Mouse (Mus musculus) limb, embryonic 11.5 days (tissue): ENCODE measurements around the gene Gm28230. TPM values are rescaled to one million over a fixed set of nuclear protein-coding genes. Genes with fewer than 3 reads are reported as not detected.

Source experiments
- ATAC-seq: fragments of 200-750 bp; cut with Nextera tagmentation; 2 replicates; pipeline ENCODE4 v1.8.0; 2017; ENCODE audit warnings: low read depth; ENCODE audit not compliant: insufficient number of reproducible peaks, low FRiP score, low TSS enrichment
- DNase-seq: peaks from one replicate; pipeline ENCODE4 v3.0.0-alpha.2; 2015; ENCODE audit warnings: low spot score
- H3K27ac ChIP-seq: fragments of 300-500 bp; sonication (generic); replicated peaks from 2 replicates; pipeline ENCODE4 v1.5.1; 2014; ENCODE audit warnings: low read depth, mild to moderate bottlenecking, low read length
- H3K27me3 ChIP-seq: fragments of 300-500 bp; sonication (generic); 2 replicates; pipeline ENCODE4 v1.6.1; 2014; ENCODE audit warnings: mild to moderate bottlenecking, low read length, mixed read lengths; ENCODE audit not compliant: control insufficient read depth, insufficient read depth
- H3K36me3 ChIP-seq: fragments of 300-500 bp; sonication (generic); 2 replicates; pipeline ENCODE4 v1.6.1; 2014; ENCODE audit warnings: mild to moderate bottlenecking, low read length, moderate library complexity, mixed read lengths; ENCODE audit not compliant: control insufficient read depth, insufficient read depth
- H3K4me1 ChIP-seq: fragments of 300-500 bp; sonication (generic); 2 replicates; pipeline ENCODE4 v1.6.1; 2014; ENCODE audit warnings: low read length, mixed read lengths; ENCODE audit not compliant: control insufficient read depth, insufficient read depth
- H3K4me2 ChIP-seq: fragments of 300-500 bp; sonication (generic); 2 replicates; pipeline ENCODE4 v1.6.1; 2014; ENCODE audit warnings: low read depth, mild to moderate bottlenecking, moderate library complexity; ENCODE audit not compliant: severe bottlenecking
- H3K4me3 ChIP-seq: fragments of 300-500 bp; sonication (generic); 2 replicates; pipeline ENCODE4 v1.5.1; 2014; ENCODE audit warnings: low read depth, low read length
- H3K9ac ChIP-seq: fragments of 300-500 bp; sonication (generic); 2 replicates; pipeline ENCODE4 v1.6.1; 2014; ENCODE audit warnings: mild to moderate bottlenecking, low read length
- H3K9me3 ChIP-seq: fragments of 300-500 bp; sonication (generic); 2 replicates; pipeline ENCODE4 v1.6.1; 2016; ENCODE audit warnings: low read length; ENCODE audit not compliant: control insufficient read depth
- WGBS: fragments of 180-500 bp; shearing (Covaris S2); extraction: QIAGEN DNeasy Blood & Tissue Kit; methylation state at CpG from one replicate; pipeline ENCODE4 v1.1.7; 2014; 5-methylcytosine and 5-hydroxymethylcytosine counted together
- polyA plus RNA-seq: library from polyadenylated mRNA; unstranded; fragments of >200 nt; fragmentation: Nextera tagmentation; extraction: Ambion mirVana; gene quantifications from 2 replicates; pipeline ENCODE4 v1.2.1, GENCODE M21; 2014

The Gm28230 gene
- polyA plus RNA-seq, 1 experiment from 2014 or later: 0.45 TPM

DNA sequence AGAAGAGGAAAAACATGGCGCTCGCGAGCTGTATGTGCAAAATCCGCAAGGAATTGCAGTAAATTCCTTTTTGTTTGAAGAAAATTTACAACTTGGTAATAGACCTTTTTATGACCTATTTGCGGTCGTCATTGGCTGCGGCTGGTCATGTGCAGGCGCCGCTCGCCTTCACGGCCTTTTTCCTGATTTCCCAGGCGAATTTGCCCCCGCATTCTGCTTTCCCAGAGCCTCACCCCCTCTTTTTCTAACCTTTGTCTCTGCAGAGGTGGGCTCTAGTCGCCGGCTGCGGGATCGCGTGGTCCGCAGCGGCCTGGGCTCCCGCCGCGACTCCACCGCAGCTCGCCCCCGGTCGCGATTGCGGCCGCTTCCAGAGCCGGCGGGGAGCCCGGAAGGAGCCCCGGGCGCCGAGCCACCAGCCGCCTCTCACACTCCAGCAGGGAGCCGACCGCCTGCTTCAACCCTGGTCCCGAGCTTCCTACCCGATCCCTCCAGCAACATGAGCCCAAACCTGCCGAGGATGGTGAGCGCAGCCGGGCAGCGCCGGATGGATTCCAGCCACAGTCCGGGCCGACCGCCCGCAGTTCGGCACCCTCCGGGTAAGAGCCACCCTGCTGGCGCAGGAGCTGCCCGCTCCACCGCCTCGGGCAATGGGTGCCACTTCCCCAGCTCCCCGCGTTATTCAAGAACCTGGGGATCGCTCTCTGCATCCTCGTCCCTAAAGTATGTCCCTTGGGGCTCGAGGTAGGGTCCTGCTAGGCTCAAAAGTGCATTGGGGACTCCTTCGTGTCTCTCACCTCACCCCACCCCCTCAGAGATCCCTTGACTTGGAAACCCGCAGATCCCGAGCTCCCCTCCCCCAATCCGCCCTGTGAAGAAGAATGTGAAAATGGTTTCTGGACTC lies 14.6 kb upstream of the Gm28230 start, which contains the start of the genes Hoxd3 and Hoxd4:
Gene Hoxd3, plus strand, starts transcription at position 207 of the 901 bp plus-strand sequence.
Gene Hoxd4, plus strand, starts transcription at position 209 of the 901 bp plus-strand sequence.
- peaks cover 33% of the 10 kb centered on the region for H3K4me1 ChIP-seq
- peak within 1 kb of the TSS; percentile 86 for H3K4me2 ChIP-seq
- peak within 1 kb of the TSS; percentile 88 for H3K27ac ChIP-seq
- peak within 1 kb of the TSS; percentile 91 for H3K9ac ChIP-seq
- H3K36me3 ChIP-seq: no peaks in the 10 kb centered on the region
- peak; percentile 84 for DNase-seq
- H3K9me3 ChIP-seq: no peaks in the 10 kb centered on the region
- peak within 1 kb of the TSS; percentile 74 for H3K4me3 ChIP-seq
- peak; percentile 32 for ATAC-seq
- under 1% methylated on average over 65 of the region's 65 CpGs for WGBS
- H3K27me3 ChIP-seq: no peaks in the 10 kb centered on the region

DNA sequence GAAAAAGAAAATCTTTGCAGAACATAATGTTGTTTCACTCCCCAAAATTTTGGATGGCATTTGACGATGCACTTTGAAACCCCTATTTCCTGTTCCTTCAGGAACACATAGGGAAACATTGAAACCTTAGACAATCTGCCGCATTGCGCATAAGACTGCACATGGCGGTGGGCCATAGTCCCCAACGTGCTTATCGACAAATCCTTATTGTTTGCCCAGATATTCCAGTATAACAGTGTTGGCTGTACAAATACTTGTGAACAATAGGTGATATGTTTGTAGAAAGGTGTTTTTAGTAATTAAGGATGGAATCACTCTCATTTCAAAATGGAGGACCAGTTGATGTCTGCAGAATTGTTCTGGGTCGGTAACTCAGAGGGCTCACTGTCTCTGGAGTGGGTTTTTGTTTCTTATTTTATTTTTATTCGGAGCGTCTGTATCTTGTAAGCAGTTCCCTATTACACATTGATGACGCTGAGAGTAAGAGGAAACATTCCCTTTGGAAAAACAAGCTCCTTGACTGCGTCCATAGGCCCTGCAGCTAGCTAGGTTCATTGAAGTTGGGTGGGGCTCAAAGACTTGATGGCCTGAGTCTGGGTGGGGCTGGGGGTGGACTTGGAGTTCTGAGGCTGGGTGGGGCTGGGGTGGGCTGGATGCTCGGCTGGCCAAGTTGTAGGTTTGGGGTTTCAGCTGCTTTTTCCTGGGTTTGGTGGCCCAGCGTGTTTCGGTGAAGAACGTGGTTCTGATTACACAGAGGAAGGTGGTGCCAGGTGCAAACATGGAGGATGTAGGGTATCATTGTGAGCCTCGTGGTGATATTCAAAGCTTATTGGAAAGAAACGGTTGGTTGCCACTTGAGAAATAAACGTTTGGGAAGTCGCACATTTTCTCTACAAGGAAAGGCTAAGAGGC lies 13.0 kb upstream of the Gm28230 start:
- H3K36me3 ChIP-seq: no peaks in the 10 kb centered on the region
- H3K27ac ChIP-seq: no peak overlapping the region
- ATAC-seq: no peak
- DNase-seq: peak; percentile 52
- peaks cover 4% of the 10 kb centered on the region; the same call in 1 of the 2 replicates for H3K27me3 ChIP-seq
- no peaks in the 10 kb centered on the region for H3K9me3 ChIP-seq
- peak overlapping the region; percentile 74 for H3K4me3 ChIP-seq
- H3K9ac ChIP-seq: peak overlapping the region; percentile 3; the same call in 1 of the 2 replicates
- H3K4me1 ChIP-seq: peaks cover 26% of the 10 kb centered on the region
- 3% methylated on average over 19 of the region's 19 CpGs for WGBS
- H3K4me2 ChIP-seq: peak overlapping the region; percentile 86

DNA sequence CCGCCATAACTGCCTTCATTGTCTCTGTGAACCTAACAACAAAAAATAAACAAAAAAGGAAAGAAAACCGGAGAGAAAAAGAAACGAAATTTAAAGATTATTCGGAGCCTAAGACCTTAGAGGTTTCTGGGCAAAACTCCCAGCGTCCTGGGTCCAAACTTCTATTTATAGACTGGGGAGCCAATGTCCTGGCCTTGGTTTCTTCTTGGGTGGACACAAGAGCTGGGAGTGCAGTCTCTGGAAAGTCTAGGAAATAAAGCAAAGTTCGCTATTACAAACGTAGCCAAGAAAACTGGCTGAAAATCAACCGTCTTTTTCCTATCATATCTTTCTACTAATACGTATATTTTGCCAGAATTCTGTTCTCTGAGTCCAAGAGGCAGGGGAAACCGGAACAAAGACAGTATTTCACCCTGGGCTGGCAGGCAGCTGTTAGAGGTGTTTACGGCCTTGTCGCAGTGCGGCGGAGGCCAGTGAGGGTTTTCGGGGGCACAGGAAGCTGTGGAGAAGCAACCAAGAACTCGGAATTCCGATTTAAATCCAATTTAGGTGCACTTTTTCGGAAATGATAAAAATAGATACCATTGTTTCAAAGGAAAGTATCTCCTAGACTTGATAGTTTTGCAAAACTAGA lies 12.3 kb upstream of the Gm28230 start:
- peaks cover 22% of the 10 kb centered on the region for H3K4me1 ChIP-seq

DNA sequence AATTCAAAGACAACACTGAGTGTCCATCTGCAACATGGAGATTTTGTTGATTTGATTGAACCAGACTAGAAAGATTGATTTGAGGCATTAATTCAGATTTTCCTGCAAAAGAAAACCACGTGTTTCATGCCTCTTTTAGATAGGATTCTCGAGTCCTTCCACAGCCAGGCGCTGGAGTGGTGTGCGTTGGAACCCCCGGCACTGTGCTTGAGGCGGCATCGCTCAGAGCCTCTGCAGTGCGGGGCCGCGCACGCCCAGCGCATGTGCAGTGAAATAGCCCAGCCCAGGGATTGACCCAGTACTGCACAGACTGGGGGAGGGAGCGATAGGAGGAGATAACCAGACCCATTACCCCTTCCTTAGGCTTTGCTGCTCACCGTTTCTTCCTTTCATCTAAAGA lies 11.6 kb upstream of the Gm28230 start:
- peak; percentile 65 for DNase-seq
- under 1% methylated on average over 14 of the region's 14 CpGs for WGBS
- Histone ChIP-seq H3K27ac (no peak overlapping the region), H3K27me3 (peaks cover 6% of the 10 kb centered on the region; the same call in 1 of the 2 replicates), H3K9ac (no peak overlapping the region), H3K4me2 (peak overlapping the region; percentile 86), H3K9me3 (no peaks in the 10 kb centered on the region), H3K4me3 (no peak overlapping the region; the same call in none of the 2 replicates), H3K4me1 (peaks cover 27% of the 10 kb centered on the region), H3K36me3 (no peaks in the 10 kb centered on the region)
- no peak for ATAC-seq

More for the DNA sequence above, 12.3 kb upstream of the Gm28230 start:
- H3K9ac ChIP-seq: peak overlapping the region; percentile 3; the same call in 1 of the 2 replicates
- no peak overlapping the region for H3K27ac ChIP-seq
- no peaks in the 10 kb centered on the region for H3K9me3 ChIP-seq
- peaks cover 4% of the 10 kb centered on the region; the same call in 1 of the 2 replicates for H3K27me3 ChIP-seq
- DNase-seq: peak; percentile 76
- H3K4me3 ChIP-seq: peak overlapping the region; percentile 74
- H3K36me3 ChIP-seq: no peaks in the 10 kb centered on the region
- WGBS: 1% methylated on average over 18 of the region's 18 CpGs
- ATAC-seq: no peak
- peak overlapping the region; percentile 86 for H3K4me2 ChIP-seq

DNA sequence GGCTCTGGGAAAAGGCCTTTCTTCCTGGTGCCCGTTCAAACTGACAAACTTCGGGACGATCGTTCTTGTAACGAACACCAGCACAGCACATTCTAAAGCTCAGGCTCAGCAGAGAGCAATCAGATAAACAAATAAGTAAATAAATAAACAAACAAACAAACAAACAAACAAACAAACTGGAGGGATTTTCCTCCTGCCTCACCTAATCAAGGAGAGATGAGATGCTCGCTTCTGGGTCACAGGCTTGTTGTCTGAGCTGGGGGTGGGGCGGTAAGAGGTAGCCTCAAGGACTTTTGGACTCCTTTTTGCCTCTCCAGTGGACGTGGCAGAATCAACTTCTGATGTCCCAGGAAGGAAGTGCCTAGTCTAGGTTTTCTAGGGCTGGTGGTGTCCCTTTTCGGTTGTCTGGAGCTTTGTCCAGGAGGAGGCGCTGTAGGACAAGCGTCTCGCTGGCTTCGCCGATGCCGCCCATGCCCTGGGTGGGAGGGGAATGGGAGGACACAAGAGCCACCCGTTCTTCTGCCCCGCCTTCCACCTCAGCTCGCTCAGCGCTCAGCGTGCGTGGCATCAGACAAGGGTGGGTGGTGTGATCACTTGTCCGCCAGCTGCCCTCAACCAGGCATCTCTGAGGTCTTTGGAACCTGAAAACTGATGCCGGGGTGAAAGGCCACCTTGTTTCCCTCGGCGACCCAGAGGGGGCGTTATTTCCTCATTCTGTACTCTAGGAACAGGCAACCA lies 10.9 kb upstream of the Gm28230 start:
- WGBS: 2% methylated on average over 26 of the region's 26 CpGs
- Histone ChIP-seq H3K27me3 (peaks cover 6% of the 10 kb centered on the region; the same call in 1 of the 2 replicates), H3K27ac (no peak overlapping the region), H3K9ac (no peak overlapping the region), H3K4me3 (peak overlapping the region; percentile 22), H3K4me1 (peaks cover 28% of the 10 kb centered on the region), H3K36me3 (no peaks in the 10 kb centered on the region), H3K9me3 (no peaks in the 10 kb centered on the region), H3K4me2 (peak overlapping the region; percentile 86)
- DNase-seq: peak; percentile 97
- peak; percentile 57; the same call in 1 of the 2 replicates for ATAC-seq

DNA sequence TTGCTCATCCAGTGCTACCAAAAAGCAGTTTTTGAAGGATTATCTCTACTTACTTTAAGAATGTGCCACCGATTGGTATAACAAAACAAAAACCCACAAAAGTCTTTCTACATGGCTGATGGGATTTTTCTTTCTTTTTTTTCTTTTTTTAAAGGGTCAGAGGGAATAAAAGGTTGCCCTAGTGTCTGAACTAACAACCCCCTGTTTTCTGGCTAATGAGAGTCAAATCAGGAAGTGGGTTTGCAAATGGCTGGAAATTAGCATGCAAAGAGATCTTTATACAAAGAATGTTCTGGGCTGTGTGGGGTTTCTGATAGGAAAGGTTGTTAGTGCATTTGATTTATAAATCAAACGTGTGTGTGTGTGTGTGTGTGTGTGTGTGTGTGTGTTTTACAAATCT lies 6.1 kb upstream of the Gm28230 start:
- Histone ChIP-seq H3K4me3 (no peak overlapping the region), H3K4me2 (no peak overlapping the region), H3K9ac (no peak overlapping the region), H3K9me3 (no peaks in the 10 kb centered on the region), H3K4me1 (peaks cover 51% of the 10 kb centered on the region), H3K27ac (no peak overlapping the region), H3K27me3 (peaks cover 30% of the 10 kb centered on the region), H3K36me3 (no peaks in the 10 kb centered on the region)
- no peak for DNase-seq
- 7% methylated on average over 2 of the region's 2 CpGs for WGBS
- no peak for ATAC-seq

DNA sequence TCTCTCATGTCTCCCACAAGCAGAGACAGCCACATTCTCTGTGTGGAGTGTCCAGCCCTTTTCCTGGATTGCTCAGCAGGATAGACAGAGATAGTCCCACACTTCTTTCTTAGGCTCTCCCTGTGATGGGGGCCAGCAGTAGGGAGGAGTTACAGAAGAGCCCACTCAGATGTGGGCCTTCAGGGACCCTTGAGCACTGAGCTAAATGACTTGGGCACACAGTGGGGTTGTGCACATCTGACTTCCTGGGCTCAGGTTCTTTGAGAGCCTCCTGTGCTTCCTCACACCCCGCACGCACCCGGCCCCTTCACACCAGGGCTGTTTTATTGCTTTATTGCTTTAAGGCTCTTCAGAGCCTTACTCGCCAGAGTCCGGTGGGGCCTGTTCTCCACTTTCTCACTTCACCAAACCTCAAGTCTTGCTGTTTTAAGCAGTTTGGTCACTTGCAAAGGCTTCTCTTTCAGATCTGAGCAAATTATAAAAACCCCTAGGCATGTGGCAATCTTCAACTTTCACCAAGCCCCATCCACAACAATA lies 5.5 kb upstream of the Gm28230 start:
- Histone ChIP-seq H3K4me3 (no peak overlapping the region), H3K4me1 (peaks cover 45% of the 10 kb centered on the region), H3K36me3 (no peaks in the 10 kb centered on the region), H3K27ac (no peak overlapping the region), H3K27me3 (peaks cover 34% of the 10 kb centered on the region), H3K9me3 (no peaks in the 10 kb centered on the region), H3K4me2 (no peak overlapping the region), H3K9ac (no peak overlapping the region)
- WGBS: 9% methylated on average over 5 of the region's 5 CpGs
- DNase-seq (peak; percentile 36), ATAC-seq (no peak)
